Mouse (Mus musculus): ENCODE data around the gene Sgpp1. TPM values are rescaled to one million over a fixed set of nuclear protein-coding genes. Genes with fewer than 3 reads are reported as not detected.
"Not testable (repeated sequence)": the region's sequence is repeated elsewhere in the genome, so short reads cannot be mapped to it uniquely, and the experiment has no call there.

The Sgpp1 gene
- polyA plus RNA-seq, 1 experiment from 2014 or later: 21.0 TPM

- H3K4me3 ChIP-seq (ENCODE audit: low read depth, low read length): no peak overlapping the region
- no peak overlapping the region for H3K4me2 ChIP-seq
- no peaks in the 10 kb centered on the region for H3K27me3 ChIP-seq (replicated peaks; ENCODE audit: control insufficient read depth, insufficient read depth, low read length)
- no peak overlapping the region for H3K9ac ChIP-seq (ENCODE audit: low read depth, low read length)
- H3K36me3 ChIP-seq (ENCODE audit: control insufficient read depth, insufficient read depth, low read length): no peaks in the 10 kb centered on the region
- no peaks in the 10 kb centered on the region for H3K9me3 ChIP-seq (ENCODE audit: control insufficient read depth, low read length)
- no peak overlapping the region for H3K27ac ChIP-seq (ENCODE audit: low read depth, low read length)
- ATAC-seq (replicated peaks; ENCODE audit: low FRiP score): no peak
- H3K4me1 ChIP-seq (replicated peaks; ENCODE audit: control insufficient read depth, insufficient read depth, low read length): no peaks in the 10 kb centered on the region
- no peak for DNase-seq (ENCODE audit: low spot score)
- 79% methylated on average over 2 of the region's 2 CpGs for WGBS
Measured at GRCm38 (mm10) chr12:75689003-75689402, 46.5 kb downstream of the Sgpp1 start.

GRCm38 (mm10) chr12:75687314-75687713 lies 48.2 kb downstream of the Sgpp1 start:
- no peaks in the 10 kb centered on the region for H3K9me3 ChIP-seq (ENCODE audit: control insufficient read depth, low read length)
- 25% methylated on average over 4 of the region's 4 CpGs for WGBS
- no peaks in the 10 kb centered on the region for H3K36me3 ChIP-seq (ENCODE audit: control insufficient read depth, insufficient read depth, low read length)
- H3K27me3 ChIP-seq (replicated peaks; ENCODE audit: control insufficient read depth, insufficient read depth, low read length): no peaks in the 10 kb centered on the region
- ATAC-seq (replicated peaks; ENCODE audit: low FRiP score) (no peak), DNase-seq (ENCODE audit: low spot score) (no peak)
- H3K9ac ChIP-seq (ENCODE audit: low read depth, low read length): no peak overlapping the region
- no peaks in the 10 kb centered on the region for H3K4me1 ChIP-seq (replicated peaks; ENCODE audit: control insufficient read depth, insufficient read depth, low read length)
- no peak overlapping the region for H3K4me2 ChIP-seq
- no peak overlapping the region for H3K4me3 ChIP-seq (ENCODE audit: low read depth, low read length)
- H3K27ac ChIP-seq (ENCODE audit: low read depth, low read length): no peak overlapping the region

GRCm38 (mm10) chr12:75684026-75684425 lies 51.5 kb downstream of the Sgpp1 start:
- H3K4me2 ChIP-seq; H3K27ac ChIP-seq (ENCODE audit: low read depth, low read length); ATAC-seq (replicated peaks; ENCODE audit: low FRiP score); H3K27me3 ChIP-seq (replicated peaks; ENCODE audit: control insufficient read depth, insufficient read depth, low read length); H3K4me1 ChIP-seq (replicated peaks; ENCODE audit: control insufficient read depth, insufficient read depth, low read length); H3K4me3 ChIP-seq (ENCODE audit: low read depth, low read length); H3K36me3 ChIP-seq (ENCODE audit: control insufficient read depth, insufficient read depth, low read length); H3K9me3 ChIP-seq (ENCODE audit: control insufficient read depth, low read length); H3K9ac ChIP-seq (ENCODE audit: low read depth, low read length); DNase-seq (ENCODE audit: low spot score): not testable (repeated sequence)
- WGBS: 75% methylated on average over 4 of the region's 4 CpGs

GRCm38 (mm10) chr12:75683598-75683997 lies 51.9 kb downstream of the Sgpp1 start:
- no peak overlapping the region for H3K9ac ChIP-seq (ENCODE audit: low read depth, low read length)
- H3K27me3 ChIP-seq (replicated peaks; ENCODE audit: control insufficient read depth, insufficient read depth, low read length): no peaks in the 10 kb centered on the region
- H3K9me3 ChIP-seq (ENCODE audit: control insufficient read depth, low read length): no peaks in the 10 kb centered on the region
- no peak for DNase-seq (ENCODE audit: low spot score)
- no peaks in the 10 kb centered on the region for H3K36me3 ChIP-seq (ENCODE audit: control insufficient read depth, insufficient read depth, low read length)
- no peak for ATAC-seq (replicated peaks; ENCODE audit: low FRiP score)
- 84% methylated on average over 4 of the region's 4 CpGs for WGBS
- H3K4me3 ChIP-seq (ENCODE audit: low read depth, low read length): no peak overlapping the region
- no peaks in the 10 kb centered on the region for H3K4me1 ChIP-seq (replicated peaks; ENCODE audit: control insufficient read depth, insufficient read depth, low read length)
- no peak overlapping the region for H3K27ac ChIP-seq (ENCODE audit: low read depth, low read length)
- H3K4me2 ChIP-seq: no peak overlapping the region

GRCm38 (mm10) chr12:75682842-75683241 lies 52.7 kb downstream of the Sgpp1 start:
- Histone ChIP-seq H3K9ac (ENCODE audit: low read depth, low read length) (no peak overlapping the region), H3K27ac (ENCODE audit: low read depth, low read length) (no peak overlapping the region), H3K4me1 (replicated peaks; ENCODE audit: control insufficient read depth, insufficient read depth, low read length) (no peaks in the 10 kb centered on the region), H3K36me3 (ENCODE audit: control insufficient read depth, insufficient read depth, low read length) (no peaks in the 10 kb centered on the region), H3K4me2 (no peak overlapping the region), H3K27me3 (replicated peaks; ENCODE audit: control insufficient read depth, insufficient read depth, low read length) (no peaks in the 10 kb centered on the region), H3K9me3 (ENCODE audit: control insufficient read depth, low read length) (no peaks in the 10 kb centered on the region), H3K4me3 (ENCODE audit: low read depth, low read length) (no peak overlapping the region)
- no peak for ATAC-seq (replicated peaks; ENCODE audit: low FRiP score)
- 78% methylated on average over 2 of the region's 2 CpGs for WGBS
- DNase-seq (ENCODE audit: low spot score): no peak

- 69% methylated on average over 4 of the region's 4 CpGs for WGBS
- no peaks in the 10 kb centered on the region for H3K36me3 ChIP-seq (ENCODE audit: control insufficient read depth, insufficient read depth, low read length)
- no peaks in the 10 kb centered on the region for H3K27me3 ChIP-seq (replicated peaks; ENCODE audit: control insufficient read depth, insufficient read depth, low read length)
- no peak overlapping the region for H3K27ac ChIP-seq (ENCODE audit: low read depth, low read length)
- H3K4me2 ChIP-seq: no peak overlapping the region
- no peak overlapping the region for H3K4me3 ChIP-seq (ENCODE audit: low read depth, low read length)
- no peaks in the 10 kb centered on the region for H3K4me1 ChIP-seq (replicated peaks; ENCODE audit: control insufficient read depth, insufficient read depth, low read length)
- H3K9ac ChIP-seq (ENCODE audit: low read depth, low read length): no peak overlapping the region
- no peak for ATAC-seq (replicated peaks; ENCODE audit: low FRiP score)
- no peak for DNase-seq (ENCODE audit: low spot score)
- no peaks in the 10 kb centered on the region for H3K9me3 ChIP-seq (ENCODE audit: control insufficient read depth, low read length)
Measured at GRCm38 (mm10) chr12:75681101-75681500, 54.4 kb downstream of the Sgpp1 start.

GRCm38 (mm10) chr12:75678393-75678792 lies 57.1 kb downstream of the Sgpp1 start:
- no peaks in the 10 kb centered on the region for H3K27me3 ChIP-seq (replicated peaks; ENCODE audit: control insufficient read depth, insufficient read depth, low read length)
- H3K4me2 ChIP-seq: no peak overlapping the region
- H3K9ac ChIP-seq (ENCODE audit: low read depth, low read length): no peak overlapping the region
- no peaks in the 10 kb centered on the region for H3K9me3 ChIP-seq (ENCODE audit: control insufficient read depth, low read length)
- H3K27ac ChIP-seq (ENCODE audit: low read depth, low read length): no peak overlapping the region
- DNase-seq (ENCODE audit: low spot score) (no peak), ATAC-seq (replicated peaks; ENCODE audit: low FRiP score) (no peak)
- no peaks in the 10 kb centered on the region; the same call in 1 of the 2 replicates for H3K36me3 ChIP-seq (ENCODE audit: control insufficient read depth, insufficient read depth, low read length)
- 90% methylated on average over 4 of the region's 4 CpGs for WGBS
- no peaks in the 10 kb centered on the region for H3K4me1 ChIP-seq (replicated peaks; ENCODE audit: control insufficient read depth, insufficient read depth, low read length)
- H3K4me3 ChIP-seq (ENCODE audit: low read depth, low read length): no peak overlapping the region

- no peak for ATAC-seq (replicated peaks; ENCODE audit: low FRiP score)
- WGBS: 93% methylated on average over 4 of the region's 4 CpGs
- H3K27ac ChIP-seq (ENCODE audit: low read depth, low read length): no peak overlapping the region
- no peaks in the 10 kb centered on the region for H3K27me3 ChIP-seq (replicated peaks; ENCODE audit: control insufficient read depth, insufficient read depth, low read length)
- no peak for DNase-seq (ENCODE audit: low spot score)
- H3K4me2 ChIP-seq: no peak overlapping the region
- H3K9me3 ChIP-seq (ENCODE audit: control insufficient read depth, low read length): no peaks in the 10 kb centered on the region
- peaks cover 9% of the 10 kb centered on the region for H3K4me1 ChIP-seq (replicated peaks; ENCODE audit: control insufficient read depth, insufficient read depth, low read length)
- no peak overlapping the region for H3K4me3 ChIP-seq (ENCODE audit: low read depth, low read length)
- H3K9ac ChIP-seq (ENCODE audit: low read depth, low read length): no peak overlapping the region
- H3K36me3 ChIP-seq (ENCODE audit: control insufficient read depth, insufficient read depth, low read length): no peaks in the 10 kb centered on the region; the same call in 1 of the 2 replicates
Measured at GRCm38 (mm10) chr12:75672630-75673029, 62.9 kb downstream of the Sgpp1 start.

- no peak for ATAC-seq (replicated peaks; ENCODE audit: low FRiP score)
- 77% methylated on average over 3 of the region's 3 CpGs for WGBS
- Histone ChIP-seq H3K4me3 (ENCODE audit: low read depth, low read length) (no peak overlapping the region), H3K27me3 (replicated peaks; ENCODE audit: control insufficient read depth, insufficient read depth, low read length) (no peaks in the 10 kb centered on the region), H3K9me3 (ENCODE audit: control insufficient read depth, low read length) (no peaks in the 10 kb centered on the region), H3K4me1 (replicated peaks; ENCODE audit: control insufficient read depth, insufficient read depth, low read length) (peaks cover 9% of the 10 kb centered on the region), H3K9ac (ENCODE audit: low read depth, low read length) (no peak overlapping the region), H3K36me3 (ENCODE audit: control insufficient read depth, insufficient read depth, low read length) (no peaks in the 10 kb centered on the region; the same call in 1 of the 2 replicates), H3K4me2 (no peak overlapping the region), H3K27ac (ENCODE audit: low read depth, low read length) (no peak overlapping the region)
- DNase-seq (ENCODE audit: low spot score): no peak
Measured at GRCm38 (mm10) chr12:75671759-75672315, 63.7 kb downstream of the Sgpp1 start.
